ENCODE assay signal across 8 mouse cellular contexts in genomic region chr16:52311073-52311472, GRCm38 (mm10).
DNase-seq lines count a peak whose midpoint lies in the region; ATAC-seq lines count a peak whose summit lies in the region.

No protein-coding gene starts in this region.

- H3K4me3 ChIP-seq in intestine, embryonic 15.5 days (replicated peaks) = no peak overlapping the region

- no peaks in the 10 kb centered on the region for H3K27me3 ChIP-seq in intestine, embryonic 15.5 days (replicated peaks)

- WGBS in intestine, embryonic 15.5 days = 20% methylated on average over 9 of the region's 9 CpGs

- peak; percentile 63 for DNase-seq in ZHBTc4 (ENCODE audit: low read depth, low spot score)
- peak; percentile 59 to 67 for DNase-seq in cerebellum, postnatal 36 days
- peak; percentile 72 for DNase-seq in gastrocnemius, postnatal 10 days
- DNase-seq in left cerebral cortex, postnatal 10 days (ENCODE audit: extremely low spot score in 1 of 2, low spot score in 2 of 2) = peak; percentile 69 to 77
- peak; percentile 73 for DNase-seq in mesoderm, embryonic 11.5 days (ENCODE audit: low read depth, low spot score)
- DNase-seq in right cerebral cortex, postnatal 36 days (ENCODE audit: low spot score in 2 of 2) = peak; percentile 45 to 58
- peak; percentile 51 for DNase-seq in yolk sac, embryonic 10.5 days (ENCODE audit: low spot score)

- H3K27ac ChIP-seq in intestine, embryonic 15.5 days = no peak overlapping the region

- H3K9me3 ChIP-seq in intestine, embryonic 15.5 days = no peaks in the 10 kb centered on the region

- no peak overlapping the region; the same call in 1 of the 2 replicates for H3K4me2 ChIP-seq in intestine, embryonic 15.5 days (replicated peaks)

- no peaks in the 10 kb centered on the region for H3K4me1 ChIP-seq in intestine, embryonic 15.5 days (replicated peaks)

- H3K36me3 ChIP-seq in intestine, embryonic 15.5 days = no peaks in the 10 kb centered on the region

- ATAC-seq in intestine, embryonic 15.5 days = peak; percentile 84; the same call in 1 of the 2 replicates

- intact Hi-C loops in left cerebral cortex, postnatal 10 days (cut with DNase I) = loop anchor here (1.0 to 10.0 kb wide), 2 partner anchors 139 to 954 kb away; no protein-coding TSS in a partner anchor

- H3K9ac ChIP-seq in intestine, embryonic 15.5 days = no peak overlapping the region
